Mouse (Mus musculus) heart, postnatal 25 days (tissue): ENCODE data around the gene Fuca1. TPM values are rescaled to one million over a fixed set of nuclear protein-coding genes. Genes with fewer than 3 reads are reported as not detected.

Experiments used
- total RNA-seq, 2 experiments: library from RNA; stranded (reverse); gene quantifications; 2 replicates each; pipeline ENCODE4 v1.2.3; 2021

Fuca1 gene
- total RNA-seq, 2 experiments from 2014 or later = 27.4 to 29.0 TPM

Other genes starting within 250 kb of the Fuca1 start
- gene Ifnlr1, start 234.4 kb upstream of the Fuca1 start, total RNA-seq = 1 to 10 TPM; 2.8 TPM
- gene Il22ra1, start 192.6 kb upstream of the Fuca1 start, total RNA-seq = under 1 TPM; 0.13 to 0.28 TPM
- under 1 TPM; 0.64 to 0.88 TPM for gene Myom3, start 161.0 kb upstream of the Fuca1 start, total RNA-seq
- gene Srsf10, start 65.0 kb upstream of the Fuca1 start, total RNA-seq = 10 to 100 TPM; 41.7 to 47.7 TPM
- gene Pnrc2, start 46.9 kb upstream of the Fuca1 start, total RNA-seq = 10 to 100 TPM; 57.7 to 67.0 TPM
- gene Cnr2, start 25.3 kb upstream of the Fuca1 start, total RNA-seq = under 1 TPM; 0.34 to 0.36 TPM
- 10 to 100 TPM; 71.5 to 74.8 TPM for gene Hmgcl, start 25.7 kb downstream of the Fuca1 start, total RNA-seq
- gene Gale, start 43.0 kb downstream of the Fuca1 start, total RNA-seq = 1 to 10 TPM; 1.8 to 2.5 TPM
- gene Lypla2, start 51.9 kb downstream of the Fuca1 start, total RNA-seq = 10 to 100 TPM; 34.6 to 37.6 TPM
- 10 to 100 TPM; 16.0 to 18.0 TPM for gene Pithd1, start 66.5 kb downstream of the Fuca1 start, total RNA-seq
- gene Eloa, start 101.0 kb downstream of the Fuca1 start, total RNA-seq = 10 to 100 TPM; 32.8 to 34.4 TPM
- 100 to 1,000 TPM; 230 to 252 TPM for gene Rpl11, start 132.7 kb downstream of the Fuca1 start, total RNA-seq
- 10 to 100 TPM; 46.9 to 70.1 TPM for gene Id3, start 222.8 kb downstream of the Fuca1 start, total RNA-seq